Mouse (Mus musculus) lung, postnatal 0 days (tissue): ENCODE measurements at regions not wholly inside any gene's neighbourhood (a gene's known extent, or its start where the extent isn't known, plus 50 kb on each side); places are given as distances from the start of the nearest gene placed in this dataset.

Experiments used
- CTCF ChIP-seq: IDR thresholded peaks from 2 replicates; pipeline ENCODE4 v1.5.1; 2016; ENCODE audit warnings: antibody characterized with exemption, mild to moderate bottlenecking
- EP300 ChIP-seq: IDR thresholded peaks from 2 replicates; pipeline ENCODE4 v1.6.1; 2016; ENCODE audit warnings: antibody characterized with exemption, mild to moderate bottlenecking, control low read depth

DNA sequence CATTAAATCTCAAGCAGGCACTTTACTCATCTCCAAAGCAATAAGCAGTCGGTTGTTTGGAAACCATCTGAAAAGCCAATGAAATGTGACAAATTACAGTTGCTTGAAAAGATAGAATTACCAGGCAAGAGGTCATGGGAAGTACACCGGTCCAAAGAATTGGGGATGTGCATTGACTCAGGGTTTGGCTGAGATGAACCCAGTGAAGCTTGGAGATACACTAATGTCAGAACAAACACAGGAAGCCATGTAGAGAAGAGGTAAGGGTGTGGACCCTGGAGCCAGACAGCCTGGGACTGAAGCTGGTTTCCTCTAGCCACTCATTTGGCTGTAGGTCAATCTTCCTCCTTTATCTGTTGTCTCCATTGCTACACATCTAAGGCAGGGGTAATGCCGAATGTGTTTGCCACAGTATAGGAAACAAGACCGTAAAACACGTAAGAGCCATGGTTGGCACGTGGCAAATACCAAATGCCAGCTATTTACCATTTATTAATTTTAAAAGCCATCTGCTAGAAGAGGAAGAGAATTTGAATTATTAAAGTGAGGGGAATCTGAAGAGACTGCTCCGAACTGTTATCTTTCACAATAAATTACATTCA is 173.9 kb downstream of the Rassf9 start:
- TF ChIP-seq CTCF (no peak), EP300 (peak; percentile 49; the same call in 1 of the 2 replicates)
